ENCODE assay signal across 12 mouse cellular contexts in the genomic region with DNA sequence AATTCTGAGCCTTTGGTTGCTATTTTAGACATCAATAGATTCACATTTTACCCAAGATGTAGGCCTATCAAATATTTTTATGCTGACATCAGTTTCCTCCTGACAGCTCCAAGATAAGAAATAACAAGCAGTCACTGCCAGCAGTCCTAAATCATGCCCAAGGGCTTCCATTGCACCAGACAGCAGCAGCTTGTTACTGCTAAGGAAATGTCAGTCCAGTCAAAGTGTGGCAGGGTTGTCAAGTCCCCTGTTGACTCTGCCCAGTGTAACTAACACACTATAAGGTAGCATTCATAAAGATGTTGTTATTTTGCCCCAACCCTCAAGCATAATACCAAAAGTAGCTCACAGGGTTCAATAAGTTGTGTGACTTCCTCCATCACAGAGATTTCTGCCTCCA.
"Had no signal": no experiment of that assay in that cellular context is flagged by ENCODE, and none has a peak within 500 bp of the region (broad histone marks: within the 10 kb centered on the region; RNA-seq: fewer than 3 reads in every experiment).

No protein-coding gene starts in this region.

- H3K4me2 ChIP-seq: limb, embryonic 15.5 days; liver, embryonic 12.5 days; lung, embryonic 14.5 days; stomach, embryonic 15.5 days had no signal

- H3K9me3 ChIP-seq: limb, embryonic 15.5 days; liver, embryonic 12.5 days; stomach, embryonic 15.5 days had no signal

- H3K4me1 ChIP-seq: liver, embryonic 12.5 days; megakaryocyte, embryonic 14.5 days; stomach, embryonic 15.5 days had no signal

- DNase-seq: layer of hippocampus, postnatal 36 days; lung, embryonic 14.5 days; lung, postnatal 10 days; right cerebral cortex, postnatal 14 days; thymus, adult 2 months; thymus, postnatal 25 days had no signal

- H3K27me3 ChIP-seq: limb, embryonic 15.5 days; liver, embryonic 12.5 days; megakaryocyte, embryonic 14.5 days; stomach, embryonic 15.5 days had no signal

- H3K9ac ChIP-seq: limb, embryonic 15.5 days; liver, embryonic 12.5 days; lung, embryonic 14.5 days; stomach, embryonic 15.5 days had no signal

- ATAC-seq: intestine, postnatal 0 days; liver, embryonic 12.5 days had no signal

- H3K4me3 ChIP-seq: limb, embryonic 15.5 days; liver, embryonic 12.5 days; megakaryocyte, embryonic 14.5 days; stomach, embryonic 15.5 days had no signal

- H3K27ac ChIP-seq: limb, embryonic 15.5 days; liver, embryonic 12.5 days; macrophage; stomach, embryonic 15.5 days had no signal

- H3K36me3 ChIP-seq: limb, embryonic 15.5 days; liver, embryonic 12.5 days; stomach, embryonic 15.5 days had no signal
